Mouse (Mus musculus) C2C12 (cell line): ENCODE results near the gene Tle4. TPM values are rescaled to one million over a fixed set of nuclear protein-coding genes. Genes with fewer than 3 reads are reported as not detected.

Experiments used
- H3K27me3 ChIP-seq: one replicate; pipeline ENCODE4 v1.6.1; 2011; ENCODE audit not compliant: control insufficient read depth, insufficient read depth, insufficient read length
- H3K36me3 ChIP-seq: one replicate; pipeline ENCODE4 v1.6.1; 2011; ENCODE audit not compliant: control insufficient read depth, insufficient read depth
- H3K4me3 ChIP-seq: one replicate; pipeline ENCODE4 v1.5.1; 2011; ENCODE audit warnings: mild to moderate bottlenecking, control low read depth; ENCODE audit not compliant: poor library complexity, insufficient read depth, severe bottlenecking
- H3K79me2 ChIP-seq: one replicate; pipeline ENCODE4 v1.6.1; 2011; ENCODE audit not compliant: control insufficient read depth, insufficient read depth
- H3K79me3 ChIP-seq: one replicate; pipeline ENCODE4 v1.6.1; 2011; ENCODE audit warnings: low read depth, control low read depth
- H3ac ChIP-seq: one replicate; pipeline ENCODE3; 2011; ENCODE audit warnings: low read depth; ENCODE audit not compliant: control insufficient read depth, insufficient read length
- CEBPB ChIP-seq: IDR thresholded peaks from one replicate; pipeline ENCODE4 v1.6.1; 2011; ENCODE audit warnings: low read depth, mild to moderate bottlenecking, control low read depth, moderate library complexity
- CTCF ChIP-seq: IDR thresholded peaks from one replicate; pipeline ENCODE4 v1.5.1; 2011; ENCODE audit not compliant: control insufficient read depth, insufficient read depth, insufficient read length
- FOSL1 ChIP-seq: IDR thresholded peaks from one replicate; pipeline ENCODE4 v1.8.0; 2011; ENCODE audit warnings: mild to moderate bottlenecking, low read length; ENCODE audit not compliant: poor library complexity, insufficient read depth, severe bottlenecking
- MAX ChIP-seq: IDR thresholded peaks from one replicate; pipeline ENCODE4 v1.6.1; 2011; ENCODE audit warnings: mild to moderate bottlenecking, control low read depth
- MYOD1 ChIP-seq: IDR thresholded peaks from one replicate; pipeline ENCODE4 v1.6.1; 2011; ENCODE audit warnings: low read depth; ENCODE audit not compliant: control insufficient read depth, insufficient read length
- MYOG ChIP-seq: IDR thresholded peaks from one replicate; pipeline ENCODE4 v1.6.1; 2011; ENCODE audit not compliant: control insufficient read depth, insufficient read length; ENCODE audit errors: extremely low read depth
- USF1 ChIP-seq: IDR thresholded peaks from one replicate; pipeline ENCODE4 v1.6.1; 2011; ENCODE audit warnings: low read depth, mild to moderate bottlenecking, control low read depth, moderate library complexity
- polyA plus RNA-seq: library from polyadenylated mRNA; unstranded; fragments of >200 nt; fragmentation: generic; extraction: Trizol; gene quantifications from one replicate; pipeline ENCODE4 v1.2.1, GENCODE M21; 2012; ENCODE audit warnings: missing spikeins

The Tle4 gene
- polyA plus RNA-seq, 1 experiment: 0.95 TPM

- Histone ChIP-seq H3K36me3 (no peaks in the 10 kb centered on the region), H3K79me3 (no peaks in the 10 kb centered on the region), H3K79me2 (no peaks in the 10 kb centered on the region), H3ac (no peak overlapping the region), H3K4me3 (no peak overlapping the region), H3K27me3 (no peaks in the 10 kb centered on the region)
- TF ChIP-seq CTCF (no peak), CEBPB (no peak), USF1 (no peak), MAX (no peak), MYOD1 (no peak), MYOG (no peak), FOSL1 (no peak)
These were observed 65.0 kb downstream of the Tle4 start for GRCm38 (mm10) chr19:14532861-14533260.

- Histone ChIP-seq H3K79me2 (no peaks in the 10 kb centered on the region), H3ac (no peak overlapping the region), H3K27me3 (no peaks in the 10 kb centered on the region), H3K79me3 (no peaks in the 10 kb centered on the region), H3K36me3 (no peaks in the 10 kb centered on the region), H3K4me3 (no peak overlapping the region)
- TF ChIP-seq MYOD1 (no peak), MYOG (no peak), USF1 (no peak), MAX (no peak), FOSL1 (no peak), CEBPB (no peak), CTCF (no peak)
These were observed 77.6 kb downstream of the Tle4 start for GRCm38 (mm10) chr19:14520098-14520802.

GRCm38 (mm10) chr19:14519186-14519585 lies 78.7 kb downstream of the Tle4 start:
- H3ac ChIP-seq: no peak overlapping the region
- no peaks in the 10 kb centered on the region for H3K79me3 ChIP-seq
- no peak for TF ChIP-seq MYOG
- no peak for TF ChIP-seq FOSL1
- no peak for TF ChIP-seq USF1
- TF ChIP-seq MYOD1: no peak

GRCm38 (mm10) chr19:14518438-14519044 lies 79.3 kb downstream of the Tle4 start:
- H3K36me3 ChIP-seq: no peaks in the 10 kb centered on the region
- H3ac ChIP-seq: no peak overlapping the region
- no peak for TF ChIP-seq MYOD1
- TF ChIP-seq MYOG: no peak
- TF ChIP-seq FOSL1: no peak
- TF ChIP-seq USF1: no peak
- TF ChIP-seq CTCF: no peak
- H3K4me3 ChIP-seq: no peak overlapping the region
- no peaks in the 10 kb centered on the region for H3K79me3 ChIP-seq
- H3K79me2 ChIP-seq: no peaks in the 10 kb centered on the region
- no peaks in the 10 kb centered on the region for H3K27me3 ChIP-seq

More at GRCm38 (mm10) chr19:14519186-14519585, 78.7 kb downstream of the Tle4 start:
- H3K79me2 ChIP-seq: no peaks in the 10 kb centered on the region
- no peak overlapping the region for H3K4me3 ChIP-seq
- H3K27me3 ChIP-seq: no peaks in the 10 kb centered on the region
- H3K36me3 ChIP-seq: no peaks in the 10 kb centered on the region

GRCm38 (mm10) chr19:14516420-14516819 lies 81.4 kb downstream of the Tle4 start:
- Histone ChIP-seq H3ac (no peak overlapping the region), H3K27me3 (no peaks in the 10 kb centered on the region), H3K36me3 (no peaks in the 10 kb centered on the region), H3K79me3 (no peaks in the 10 kb centered on the region), H3K79me2 (no peaks in the 10 kb centered on the region), H3K4me3 (no peak overlapping the region)
- TF ChIP-seq USF1 (no peak), FOSL1 (no peak), CTCF (no peak), MYOG (no peak), MYOD1 (no peak), CEBPB (no peak), MAX (no peak)

- no peaks in the 10 kb centered on the region for H3K36me3 ChIP-seq
- H3ac ChIP-seq: no peak overlapping the region
- H3K27me3 ChIP-seq: no peaks in the 10 kb centered on the region
- TF ChIP-seq MAX (no peak), CTCF (no peak), MYOG (no peak), CEBPB (no peak), USF1 (no peak), FOSL1 (no peak), MYOD1 (no peak)
- no peak overlapping the region for H3K4me3 ChIP-seq
- H3K79me2 ChIP-seq: no peaks in the 10 kb centered on the region
- no peaks in the 10 kb centered on the region for H3K79me3 ChIP-seq
These were observed 89.0 kb downstream of the Tle4 start for GRCm38 (mm10) chr19:14508819-14509218.
